Mouse (Mus musculus) granulocyte monocyte progenitor cell, adult 5-6 weeks (primary cell): ENCODE measurements around the gene Ucp3. TPM values are rescaled to one million over a fixed set of nuclear protein-coding genes. Genes with fewer than 3 reads are reported as not detected.
A peak's percentile ranks its signal among the peaks of the same experiment; 100 is the strongest.

Experiments
- ATAC-seq: replicated peaks from 2 replicates; pipeline ENCODE4 v1.8.0; 2016; ENCODE audit warnings: mild to moderate bottlenecking, moderate TSS enrichment, inconsistent platforms; ENCODE audit not compliant: poor library complexity, severe bottlenecking
- total RNA-seq, 2 experiments: library from RNA; stranded (forward) in 1 of 2; stranded (reverse) in 1 of 2; fragments of 200-712, 200-1000 nt in 1 of 2; fragments of >200 nt in 1 of 2; fragmentation: Nextera tagmentation in 1 of 2; gene quantifications; 2 replicates each; pipeline ENCODE4 v1.2.3; 2014 to 2017

The Ucp3 gene
- total RNA-seq, 2 experiments from 2014 or later = not detected

- ATAC-seq = no peak
These were observed 24.6 kb downstream of the Ucp3 start for GRCm38 (mm10) chr7:100497402-100497801.

- no peak for ATAC-seq
These were observed 25.2 kb downstream of the Ucp3 start for GRCm38 (mm10) chr7:100497982-100498381.

GRCm38 (mm10) chr7:100499465-100499864, 26.7 kb downstream of the Ucp3 start:
- ATAC-seq = no peak

GRCm38 (mm10) chr7:100500276-100500977, 27.6 kb downstream of the Ucp3 start:
- ATAC-seq = no peak

GRCm38 (mm10) chr7:100501027-100501843, 28.4 kb downstream of the Ucp3 start:
- no peak for ATAC-seq

- no peak for ATAC-seq
These were observed 29.1 kb downstream of the Ucp3 start for GRCm38 (mm10) chr7:100501844-100502373.

GRCm38 (mm10) chr7:100502374-100502922, 29.7 kb downstream of the Ucp3 start:
- ATAC-seq = peak; percentile 10; the same call in 1 of the 2 replicates

GRCm38 (mm10) chr7:100503076-100503475, 30.3 kb downstream of the Ucp3 start:
- ATAC-seq = peak; percentile 49

GRCm38 (mm10) chr7:100504740-100505487, 32.1 kb downstream of the Ucp3 start:
- no peak for ATAC-seq

- ATAC-seq = no peak
These were observed 33.7 kb downstream of the Ucp3 start for GRCm38 (mm10) chr7:100506494-100506893.

- ATAC-seq = peak; percentile 56
These were observed 35.9 kb downstream of the Ucp3 start for GRCm38 (mm10) chr7:100508670-100509069.

- no peak for ATAC-seq
These were observed 38.8 kb downstream of the Ucp3 start for GRCm38 (mm10) chr7:100511602-100512001.

GRCm38 (mm10) chr7:100514573-100514972, 41.8 kb downstream of the Ucp3 start, which contains the start of gene Dnajb13:
Gene Dnajb13, minus strand, starts transcription at chr7:100514960.
- no peak for ATAC-seq

GRCm38 (mm10) chr7:100520204-100520603, 47.4 kb downstream of the Ucp3 start:
- ATAC-seq = no peak

GRCm38 (mm10) chr7:100520663-100521285, 48.0 kb downstream of the Ucp3 start:
- ATAC-seq = peak; percentile 93

GRCm38 (mm10) chr7:100522222-100522621, 49.4 kb downstream of the Ucp3 start:
- no peak for ATAC-seq

GRCm38 (mm10) chr7:100524669-100525068, 51.9 kb downstream of the Ucp3 start:
- no peak for ATAC-seq

GRCm38 (mm10) chr7:100530766-100531165, 58.0 kb downstream of the Ucp3 start:
- peak; percentile 53 for ATAC-seq

- ATAC-seq = no peak
These were observed 60.7 kb downstream of the Ucp3 start for GRCm38 (mm10) chr7:100533503-100533902.

GRCm38 (mm10) chr7:100534216-100534615, 61.4 kb downstream of the Ucp3 start:
- 0 out of 2 replicates have a peak, but pooled peaks have one; percentile 21 for ATAC-seq
